Mouse (Mus musculus) lung, adult 2 months (tissue): ENCODE measurements at regions not wholly inside any gene's neighbourhood (a gene's known extent, or its start where the extent isn't known, plus 50 kb on each side); places are given as distances from the start of the nearest gene placed in this dataset.
"Not testable (repeated sequence)": the region's sequence is repeated elsewhere in the genome, so short reads cannot be mapped to it uniquely, and the experiment has no call there.

Source experiments
- DNase-seq: peaks from one replicate; pipeline ENCODE4 v3.0.0; 2022
- H3K4me1 ChIP-seq: fragments of 200-500 bp; 2 replicates; pipeline ENCODE4 v1.6.1; 2011; ENCODE audit warnings: low read length; ENCODE audit not compliant: control insufficient read depth, insufficient read depth
- H3K4me3 ChIP-seq: fragments of 200-500 bp; replicated peaks from 2 replicates; pipeline ENCODE3; 2011; ENCODE audit warnings: low read depth, mild to moderate bottlenecking, control low read depth, low read length; ENCODE audit errors: extremely low read depth
- CTCF ChIP-seq: fragments of 200-500 bp; IDR thresholded peaks from 2 replicates; pipeline ENCODE4 v1.5.1; 2011; ENCODE audit warnings: mild to moderate bottlenecking, low read length, control low read depth; ENCODE audit not compliant: insufficient read depth
- POLR2A ChIP-seq: fragments of 200-500 bp; IDR thresholded peaks from 2 replicates; pipeline ENCODE4 v1.6.1; 2011; ENCODE audit warnings: low read depth, mild to moderate bottlenecking, control low read depth, low read length, borderline replicate concordance; ENCODE audit errors: extremely low read depth
- WGBS: fragments of 180-500 bp; shearing (Covaris S2); methylation state at CpG from one replicate; pipeline ENCODE4 v1.1.7; 2018; 5-methylcytosine and 5-hydroxymethylcytosine counted together

DNA sequence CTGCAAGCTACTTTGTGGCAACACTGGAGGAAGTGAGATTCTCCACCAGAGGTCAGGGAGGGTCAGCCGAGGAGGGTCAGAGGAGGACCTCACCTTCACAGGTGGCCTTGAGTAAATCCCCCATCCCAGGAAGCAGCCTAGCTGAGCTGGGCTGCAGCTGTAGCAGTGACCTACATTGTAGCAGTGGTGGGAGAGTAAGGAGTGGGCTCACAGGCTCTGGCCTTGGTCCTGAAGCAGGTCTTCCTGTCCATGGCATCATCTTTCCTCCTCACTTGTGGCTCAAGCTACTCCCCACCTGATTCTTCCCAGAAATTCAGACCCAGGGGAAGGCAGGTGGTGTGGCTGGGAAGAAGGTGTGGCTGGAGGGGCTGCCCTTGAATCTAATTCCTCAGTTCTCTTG, 84.3 kb downstream of the 1810013L24Rik start:
- not testable (repeated sequence) for H3K4me1 ChIP-seq, DNase-seq, H3K4me3 ChIP-seq
- WGBS = 27% methylated on average over 1 of the region's 1 CpGs

GRCm38 (mm10) chr16:8916091-8916490, 86.2 kb downstream of the 1810013L24Rik start:
- DNase-seq = no peak
- Histone ChIP-seq H3K4me3 (no peak overlapping the region), H3K4me1 (no peaks in the 10 kb centered on the region)
- TF ChIP-seq CTCF (no peak), POLR2A (no peak)
- WGBS = 57% methylated on average over 7 of the region's 7 CpGs

DNA sequence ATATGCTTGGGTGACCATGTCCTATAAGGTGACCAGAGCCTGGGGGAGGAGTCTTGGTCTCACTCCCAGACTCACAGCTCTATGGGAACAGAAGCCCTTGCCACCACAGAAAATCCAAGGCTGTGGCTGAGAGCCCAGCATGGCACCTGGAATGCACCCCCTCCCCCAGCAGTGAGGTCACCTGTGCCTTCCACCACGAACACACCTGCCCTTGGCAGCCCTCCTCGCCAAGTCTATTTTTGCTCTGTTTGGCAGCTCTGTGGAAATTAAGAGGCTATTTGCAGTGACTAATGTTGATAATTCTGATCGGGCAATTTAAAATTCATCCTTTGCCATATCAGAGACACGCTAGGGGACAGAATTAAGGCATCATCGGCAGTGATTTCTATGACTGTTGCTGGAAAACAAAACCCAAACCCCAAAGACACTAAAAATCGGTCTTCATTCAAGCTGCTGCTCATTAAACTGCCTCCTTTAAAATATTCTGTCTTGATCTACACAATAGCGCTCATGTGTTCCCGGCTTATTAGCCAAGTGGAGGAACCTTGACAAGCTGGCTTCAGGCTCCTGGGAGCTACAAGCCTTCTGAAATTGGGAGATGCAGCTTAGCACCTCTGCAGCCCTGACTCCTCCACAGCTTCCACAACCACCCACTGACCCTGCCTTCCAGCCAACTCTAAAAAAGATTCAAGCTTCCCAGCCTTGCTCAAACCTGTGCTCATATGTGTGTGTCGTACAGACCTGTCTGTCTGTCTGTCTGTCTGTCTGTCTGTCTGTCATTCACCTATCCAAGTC, 89.0 kb downstream of the 1810013L24Rik start:
- WGBS = 76% methylated on average over 9 of the region's 9 CpGs
- no peak for DNase-seq
- H3K4me1 ChIP-seq = no peaks in the 10 kb centered on the region

DNA sequence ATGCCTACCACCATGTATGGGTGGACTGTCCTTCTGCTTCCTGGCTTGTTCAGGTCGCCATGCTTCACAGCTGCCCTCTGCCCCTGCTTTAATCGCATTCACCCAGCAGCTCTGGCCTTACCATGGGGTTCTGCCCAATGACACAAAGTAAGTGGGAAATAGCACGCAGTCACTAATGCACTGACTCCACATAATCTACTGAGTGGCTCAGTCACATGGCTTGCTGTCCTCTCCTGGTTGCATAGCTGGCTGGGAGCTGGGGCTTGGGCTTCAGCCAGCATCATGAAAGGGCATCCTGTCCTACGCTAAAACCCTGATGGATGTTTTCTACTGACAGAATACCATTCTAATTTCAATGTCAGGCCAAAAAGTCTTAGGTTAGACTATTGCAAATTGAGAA, 94.8 kb downstream of the 1810013L24Rik start:
- no peaks in the 10 kb centered on the region for H3K4me1 ChIP-seq

More for the DNA sequence above, 89.0 kb downstream of the 1810013L24Rik start:
- TF ChIP-seq CTCF (no peak), POLR2A (no peak)
- no peak overlapping the region for H3K4me3 ChIP-seq

GRCm38 (mm10) chr16:8931961-8932360, 102.1 kb downstream of the 1810013L24Rik start:
- no peaks in the 10 kb centered on the region for H3K4me1 ChIP-seq
- no peak for DNase-seq
- TF ChIP-seq POLR2A (no peak), CTCF (no peak)
- H3K4me3 ChIP-seq = no peak overlapping the region

More for the DNA sequence above, 94.8 kb downstream of the 1810013L24Rik start:
- WGBS = 76% methylated on average over 4 of the region's 4 CpGs
- no peak overlapping the region for H3K4me3 ChIP-seq
- DNase-seq = no peak
- TF ChIP-seq POLR2A (no peak), CTCF (no peak)

- WGBS = 96% methylated on average over 3 of the region's 3 CpGs
- H3K4me3 ChIP-seq = no peak overlapping the region
- DNase-seq = no peak
- no peaks in the 10 kb centered on the region for H3K4me1 ChIP-seq
- no peak for TF ChIP-seq CTCF
- TF ChIP-seq POLR2A = no peak
These were observed 103.2 kb downstream of the 1810013L24Rik start for GRCm38 (mm10) chr16:8933121-8933520.

GRCm38 (mm10) chr16:8936446-8936845, 106.5 kb downstream of the 1810013L24Rik start:
- no peaks in the 10 kb centered on the region for H3K4me1 ChIP-seq
- no peak overlapping the region for H3K4me3 ChIP-seq
- TF ChIP-seq CTCF (no peak), POLR2A (no peak)
- DNase-seq = no peak

DNA sequence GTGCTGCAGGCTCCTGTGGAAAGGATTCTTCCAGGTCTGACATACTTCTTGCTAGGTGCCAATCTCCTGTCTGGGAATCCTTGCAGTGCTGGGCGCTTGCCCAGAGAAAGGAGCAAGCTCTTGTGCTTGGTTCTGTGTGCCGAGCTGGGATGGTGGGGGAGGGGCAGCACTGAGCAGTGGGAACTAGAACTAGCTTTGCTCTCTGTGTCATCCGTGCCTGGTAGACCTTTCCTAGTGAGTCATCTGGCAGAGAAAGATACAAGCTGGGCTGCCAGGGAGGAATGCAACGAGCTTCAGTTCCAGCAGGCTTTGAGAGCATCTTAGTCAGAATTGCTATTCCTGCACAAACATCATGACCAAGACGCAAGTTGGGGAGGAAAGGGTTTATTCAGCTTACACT, 108.6 kb downstream of the 1810013L24Rik start:
- WGBS = 30% methylated on average over 5 of the region's 5 CpGs
- TF ChIP-seq POLR2A (no peak), CTCF (no peak)
- no peak overlapping the region for H3K4me3 ChIP-seq
- no peaks in the 10 kb centered on the region for H3K4me1 ChIP-seq
- DNase-seq = no peak

- Histone ChIP-seq H3K4me1 (no peaks in the 10 kb centered on the region), H3K4me3 (no peak overlapping the region)
- TF ChIP-seq CTCF = no peak
- TF ChIP-seq POLR2A = no peak
- 45% methylated on average over 7 of the region's 7 CpGs for WGBS
- DNase-seq = no peak
These were observed 109.2 kb downstream of the 1810013L24Rik start for GRCm38 (mm10) chr16:8939136-8939535.

DNA sequence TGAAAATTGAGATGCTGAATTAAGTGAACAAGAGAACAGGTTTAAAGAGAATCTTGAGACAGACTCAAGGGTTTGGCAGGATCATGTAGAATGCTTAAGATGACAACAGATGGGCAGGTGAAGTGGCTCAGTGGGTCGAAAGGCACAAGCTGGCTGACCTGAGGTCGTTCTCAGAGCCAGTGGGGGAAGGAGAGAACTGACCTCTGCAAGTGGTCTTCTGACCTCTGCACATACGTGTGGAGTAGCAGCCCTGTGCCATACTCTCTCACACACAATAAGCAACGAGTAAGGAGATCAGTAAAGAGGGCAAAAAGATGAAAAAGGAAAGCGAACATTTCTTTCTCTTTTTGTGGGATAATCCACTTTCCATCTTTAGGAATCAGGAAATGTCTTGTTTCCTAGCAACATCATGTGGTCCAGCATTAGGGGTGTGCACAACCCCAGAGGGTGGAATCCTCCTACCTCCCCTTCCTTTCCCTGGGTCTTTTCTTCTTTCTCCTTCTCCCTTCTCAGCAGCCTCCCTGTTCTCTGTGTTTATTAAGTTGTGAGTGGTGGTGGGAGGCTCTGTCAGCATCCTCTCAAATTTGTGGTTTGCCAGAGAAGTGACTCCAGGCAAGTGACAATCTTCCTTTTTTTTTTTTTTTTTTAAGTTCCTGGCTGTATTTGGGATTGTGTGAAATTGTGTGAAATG, 114.7 kb downstream of the 1810013L24Rik start:
- DNase-seq = no peak
- WGBS = 42% methylated on average over 5 of the region's 5 CpGs
- Histone ChIP-seq H3K4me3 (no peak overlapping the region), H3K4me1 (no peaks in the 10 kb centered on the region)
- no peak for TF ChIP-seq CTCF
- TF ChIP-seq POLR2A = no peak
